In the genomic region with DNA sequence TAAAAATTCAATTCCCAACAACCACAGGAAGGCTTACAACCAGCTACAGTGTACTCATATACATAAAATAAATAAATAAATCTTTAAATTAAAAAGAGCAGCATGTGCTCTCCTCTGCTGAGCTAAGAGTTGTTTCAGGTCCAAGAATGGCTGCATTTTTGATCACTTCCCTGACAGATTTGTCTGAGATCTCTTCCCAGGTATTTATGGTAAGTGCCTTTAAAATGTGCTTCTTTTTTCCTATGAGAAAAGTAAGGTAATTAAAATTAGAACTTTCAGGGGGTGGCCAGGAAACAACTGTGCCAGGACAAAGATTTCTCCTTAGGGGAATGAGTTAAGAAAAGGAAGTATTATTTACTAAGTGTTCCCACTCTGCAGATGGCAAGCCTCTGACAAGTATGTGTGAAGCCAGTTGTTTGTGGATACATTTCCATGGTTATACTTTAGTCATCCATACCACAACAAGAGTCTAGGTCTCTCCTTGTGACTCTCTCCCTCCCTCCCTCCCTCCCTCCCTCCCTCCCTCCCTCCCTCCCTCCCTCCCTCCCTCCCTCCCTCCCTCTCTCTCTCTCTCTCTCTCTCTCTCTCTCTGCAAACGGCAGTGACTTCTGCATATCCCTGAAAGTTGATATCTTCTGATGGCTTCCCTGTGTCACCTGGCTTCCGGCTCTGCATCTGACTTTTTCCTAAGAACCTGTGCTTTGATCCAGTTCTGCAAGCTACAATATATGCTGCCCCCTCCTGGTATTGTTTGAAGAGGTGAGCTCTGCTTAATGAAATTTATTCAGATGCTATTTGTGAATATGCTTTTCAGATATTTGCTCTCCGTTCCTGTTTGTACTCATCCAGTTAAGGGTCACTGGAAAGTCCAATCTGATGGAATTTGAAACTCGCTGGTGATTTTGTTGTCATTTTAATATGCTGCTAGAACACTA, we compare ENCODE assay signal across 10 mouse cellular contexts. TPM values are rescaled to one million over a fixed set of nuclear protein-coding genes. Genes with fewer than 3 reads are reported as not detected.
DNase-seq lines count a peak whose midpoint lies in the region; ATAC-seq lines count a peak whose summit lies in the region.
"Had no signal": no experiment of that assay in that cellular context is flagged by ENCODE, and none has a peak within 500 bp of the region (broad histone marks: within the 10 kb centered on the region; RNA-seq: fewer than 3 reads in every experiment).

No protein-coding gene starts in this region.

- no peak for ATAC-seq in midbrain, embryonic 16.5 days

- H3K9me3 ChIP-seq in midbrain, embryonic 16.5 days (replicated peaks; ENCODE audit: control insufficient read depth, low read length, poor library complexity, severe bottlenecking), result no peaks in the 10 kb centered on the region
- H3K9me3 ChIP-seq: embryonic facial prominence, embryonic 12.5 days; hindbrain, embryonic 13.5 days had no signal

- no peaks in the 10 kb centered on the region for H3K4me1 ChIP-seq in midbrain, embryonic 16.5 days (ENCODE audit: control insufficient read depth, insufficient read depth, low read length)
- H3K4me1 ChIP-seq: embryonic facial prominence, embryonic 12.5 days; hindbrain, embryonic 13.5 days had no signal

- 38% methylated on average over 3 of the region's 4 CpGs for WGBS in midbrain, embryonic 16.5 days

- no peak overlapping the region for H3K9ac ChIP-seq in midbrain, embryonic 16.5 days (ENCODE audit: low read depth, low read length)
- H3K9ac ChIP-seq: embryonic facial prominence, embryonic 12.5 days; hindbrain, embryonic 13.5 days had no signal

- H3K4me3 ChIP-seq in midbrain, embryonic 16.5 days (ENCODE audit: low read depth, low read length), result no peak overlapping the region
- H3K4me3 ChIP-seq: embryonic facial prominence, embryonic 12.5 days; hindbrain, embryonic 13.5 days had no signal

- no peak overlapping the region for H3K27ac ChIP-seq in midbrain, embryonic 16.5 days (ENCODE audit: low read length)
- H3K27ac ChIP-seq: embryonic facial prominence, embryonic 12.5 days; hindbrain, embryonic 13.5 days had no signal

- no peaks in the 10 kb centered on the region for H3K27me3 ChIP-seq in midbrain, embryonic 16.5 days (ENCODE audit: control insufficient read depth, insufficient read depth, low read depth, low read length)
- H3K27me3 ChIP-seq: embryonic facial prominence, embryonic 12.5 days; hindbrain, embryonic 13.5 days had no signal

- peak; percentile 39 for DNase-seq in embryo, embryonic 10 days (ENCODE audit: low spot score)
- DNase-seq in embryo, embryonic 9.5 days (ENCODE audit: extremely low spot score), result no peak
- peak; percentile 43 for DNase-seq in layer of hippocampus, adult 11-12 months (ENCODE audit: low spot score)
- DNase-seq in layer of hippocampus, adult 9-11 months, result no peak
- peak; percentile 75 for DNase-seq in CD4-positive, CD25-positive, alpha-beta regulatory T cell, adult 2 months (ENCODE audit: low read depth, low spot score)
- DNase-seq in forelimb bud, embryonic 11.5 days (ENCODE audit: low read depth, low spot score), result peak; percentile 26
- DNase-seq in c-Kit-positive CD71-positive TER-119-positive erythroid progenitor cells, embryonic 14.5 days (ENCODE audit: low spot score), result no peak

- no peak overlapping the region for H3K4me2 ChIP-seq in midbrain, embryonic 16.5 days (ENCODE audit: low read length)
- H3K4me2 ChIP-seq: embryonic facial prominence, embryonic 12.5 days; hindbrain, embryonic 13.5 days had no signal

- no peaks in the 10 kb centered on the region for H3K36me3 ChIP-seq in midbrain, embryonic 16.5 days (ENCODE audit: control insufficient read depth, insufficient read depth, low read length)
- H3K36me3 ChIP-seq: embryonic facial prominence, embryonic 12.5 days; hindbrain, embryonic 13.5 days had no signal

RNA-seq across cellular contexts. Expression of gene Nfkb1, which starts 21.9 kb away (rescaled TPM):
- polyA plus RNA-seq in midbrain, embryonic 16.5 days (2015; fragmentation: Nextera tagmentation; extraction: Ambion mirVana), result 6.7 and 6.8 TPM in 2 replicates

Comparison
In these comparisons a context has a peak if more than half of its experiments do, and no peak if none do; other contexts are left out.
1. DNase-seq: peak in embryo, embryonic 10 days (single experiment), layer of hippocampus, adult 11-12 months (single experiment), CD4-positive, CD25-positive, alpha-beta regulatory T cell, adult 2 months (single experiment) and forelimb bud, embryonic 11.5 days (single experiment); none in embryo, embryonic 9.5 days (single experiment), layer of hippocampus, adult 9-11 months (single experiment) and c-Kit-positive CD71-positive TER-119-positive erythroid progenitor cells, embryonic 14.5 days (single experiment).